Mouse (Mus musculus): ENCODE data around the gene Fam243. TPM values are rescaled to one million over a fixed set of nuclear protein-coding genes. Genes with fewer than 3 reads are reported as not detected.

Gene Fam243
- not detected for total RNA-seq (2023)

DNA sequence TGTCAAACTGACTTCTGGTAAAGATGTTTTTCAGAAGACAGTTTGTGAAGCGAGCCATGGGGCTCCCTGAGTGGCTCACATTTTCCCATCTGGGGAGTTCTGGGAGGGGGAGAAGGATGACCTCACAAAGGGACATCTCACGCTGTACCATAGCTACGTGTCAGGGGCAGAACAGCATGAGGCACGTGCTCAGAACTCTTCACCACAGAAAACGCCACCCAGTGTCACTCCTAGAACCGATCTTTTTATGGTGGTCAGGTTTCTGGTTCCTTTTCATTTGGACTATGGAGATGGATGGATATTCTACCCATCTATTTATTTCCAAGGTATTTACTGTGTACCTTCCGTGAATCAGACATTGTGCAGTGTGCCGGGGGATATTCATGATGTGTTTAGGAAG lies at the start of gene Fam243:
TSS of gene Fam243 (minus strand) at position 101 of the 400 bp plus-strand sequence.

DNA sequence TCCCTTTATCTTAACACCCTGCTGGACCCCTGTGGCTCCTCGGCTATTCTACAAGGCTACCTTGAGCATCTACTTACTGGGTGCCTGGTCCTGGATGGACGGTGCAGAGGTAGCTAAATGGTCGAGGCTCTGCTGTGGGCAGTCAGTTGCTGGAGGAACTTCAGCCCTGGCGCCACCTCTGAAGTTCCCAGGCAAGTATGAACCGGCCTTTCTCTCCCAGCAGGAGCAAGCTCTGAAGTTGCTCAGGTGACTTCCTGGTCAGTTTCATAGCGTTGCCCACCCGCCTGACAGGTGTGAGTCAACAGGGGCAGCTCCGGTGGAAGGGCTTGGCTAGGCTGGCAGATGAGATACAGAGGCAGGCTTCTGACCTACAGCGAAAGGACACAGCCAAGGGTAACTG lies 38.0 kb upstream of the Fam243 start, which contains the start of gene Kcne1:
TSS of gene Kcne1 (minus strand) at position 240 of the 400 bp plus-strand sequence.

DNA sequence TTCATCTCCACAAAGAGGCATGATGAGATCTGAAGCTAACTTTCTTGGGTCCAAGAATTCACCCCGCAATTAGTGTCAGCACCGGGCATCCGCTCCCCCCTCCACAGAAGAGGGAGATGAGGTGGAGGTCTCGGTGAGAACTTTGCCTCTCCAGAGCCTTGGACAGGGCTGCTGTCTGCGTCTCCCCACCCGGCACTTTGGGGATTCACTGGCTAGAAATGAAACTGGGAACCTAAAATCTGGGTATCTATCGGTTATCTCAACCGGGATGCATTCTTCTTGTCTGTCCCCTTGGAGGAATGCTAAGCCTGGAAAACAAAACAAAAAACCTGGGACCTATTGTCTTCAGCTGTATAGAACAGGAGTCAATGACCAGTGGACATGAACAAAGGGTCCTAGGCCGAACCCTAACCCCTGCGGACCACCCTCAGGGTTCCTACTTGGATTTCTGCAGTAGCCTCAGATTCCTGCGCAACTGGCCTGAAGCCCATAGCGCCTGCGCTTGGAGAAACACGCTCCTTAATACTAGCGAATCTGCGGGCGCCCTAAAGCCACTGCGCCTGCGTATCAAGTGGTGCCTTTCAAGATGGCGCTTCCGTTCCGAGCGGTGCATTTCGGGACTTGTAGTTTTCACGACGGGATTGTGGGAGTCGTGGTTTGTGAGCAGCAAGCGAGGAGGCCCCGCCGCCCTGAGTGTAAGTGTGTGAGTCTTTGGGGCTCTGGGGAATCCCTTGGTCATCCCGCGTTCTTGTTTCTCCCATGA lies 20.4 kb downstream of the Fam243 start, which contains the start of gene Smim11:
TSS of gene Smim11 (plus strand) at position 638 of the 763 bp plus-strand sequence.

DNA sequence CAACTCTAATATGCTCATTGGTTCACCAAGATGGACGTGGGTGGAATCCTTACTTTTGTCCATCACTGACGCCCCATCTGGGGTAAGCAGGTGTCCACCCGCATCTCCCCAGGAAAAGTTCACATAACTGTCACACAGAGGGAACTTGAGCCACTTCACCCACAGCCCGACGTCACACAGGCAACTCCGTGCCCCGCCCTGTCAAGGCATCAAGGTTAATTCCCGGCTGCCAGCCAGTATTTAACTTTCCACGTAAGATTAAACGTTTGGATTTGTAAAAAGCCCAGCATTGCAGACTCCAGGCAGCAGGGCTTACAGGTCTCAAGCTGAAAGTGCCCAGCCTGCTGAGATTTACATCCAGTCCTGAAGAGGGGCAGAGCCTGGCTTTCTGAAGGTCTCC lies 29.1 kb downstream of the Fam243 start, which contains the start of gene Kcne2:
TSS of gene Kcne2 (plus strand) at position 289 of the 400 bp plus-strand sequence.

Other genes with a start within 250 kb of the Fam243 start
- not detected for gene Kcne2, start 29.1 kb downstream of the Fam243 start, total RNA-seq (2023)
- 10 to 100 TPM; 20.2 to 29.7 TPM for gene Smim11, start 20.2 kb downstream of the Fam243 start, total RNA-seq (2023)
- not detected for gene Kcne1, start 38.0 kb upstream of the Fam243 start, total RNA-seq (2023)
- gene Rcan1, start 149.4 kb upstream of the Fam243 start, total RNA-seq (2023), result 1 to 10 TPM; 4.5 to 7.0 TPM
- not detected for gene Clic6, start 164.3 kb upstream of the Fam243 start, total RNA-seq (2023)